Comparison of ENCODE assay signal across 13 mouse cellular contexts in genomic region chr2:30450530-30450929, GRCm38 (mm10). TPM values are rescaled to one million over a fixed set of nuclear protein-coding genes. Genes with fewer than 3 reads are reported as not detected.
DNase-seq lines count a peak whose midpoint lies in the region; ATAC-seq lines count a peak whose summit lies in the region.
"Had no signal": no experiment of that assay in that cellular context is flagged by ENCODE, and none has a peak within 500 bp of the region (broad histone marks: within the 10 kb centered on the region; RNA-seq: fewer than 3 reads in every experiment).

No protein-coding gene starts in this region.

- H3K9ac ChIP-seq in kidney, embryonic 16.5 days (replicated peaks; ENCODE audit: low read length): no peak overlapping the region
- H3K9ac ChIP-seq: neural tube, embryonic 13.5 days had no signal

- 65% methylated on average over 1 of the region's 1 CpGs for WGBS in kidney, embryonic 16.5 days
- WGBS in midbrain, embryonic 10.5 days: 77% methylated on average over 1 of the region's 1 CpGs

- H3K4me3 ChIP-seq in kidney, embryonic 16.5 days (ENCODE audit: low read length): no peak overlapping the region
- no peak overlapping the region for H3K4me3 ChIP-seq in midbrain, embryonic 10.5 days
- H3K4me3 ChIP-seq: neural tube, embryonic 13.5 days had no signal

- H3K27ac ChIP-seq in kidney, embryonic 16.5 days (ENCODE audit: low read length): no peak overlapping the region
- no peak overlapping the region for H3K27ac ChIP-seq in midbrain, embryonic 10.5 days (replicated peaks)
- H3K27ac ChIP-seq: neural tube, embryonic 13.5 days had no signal

- no peak for ATAC-seq in kidney, embryonic 16.5 days (ENCODE audit: low FRiP score, low TSS enrichment)
- no peak for ATAC-seq in activated CD4-positive, CD25-positive, alpha-beta regulatory T cell, adult 4 months
- ATAC-seq: Patski had no signal

- H3K4me2 ChIP-seq in kidney, embryonic 16.5 days (replicated peaks; ENCODE audit: low read depth, low read length): no peak overlapping the region
- H3K4me2 ChIP-seq: neural tube, embryonic 13.5 days had no signal

- peaks cover 41% of the 10 kb centered on the region for H3K36me3 ChIP-seq in kidney, embryonic 16.5 days (ENCODE audit: insufficient read depth, low read length)
- H3K36me3 ChIP-seq in midbrain, embryonic 10.5 days: peaks cover 60% of the 10 kb centered on the region

- peak; percentile 38 for DNase-seq in kidney, postnatal 10 days
- peak; percentile 28 for DNase-seq in thymus, postnatal 25 days
- DNase-seq in thymus, postnatal 36 days: no peak
- peak; percentile 70 for DNase-seq in ZHBTc4 (ENCODE audit: low read depth, low spot score)
- DNase-seq in midbrain, embryonic 10.5 days (ENCODE audit: low spot score): no peak
- DNase-seq: adrenal gland, postnatal 14 days; cerebellum, adult 18-20 months; embryo, embryonic 11 days; gastrocnemius, postnatal 14 days had no signal

- H3K27me3 ChIP-seq in kidney, embryonic 16.5 days (ENCODE audit: insufficient read depth, low read length): no peaks in the 10 kb centered on the region
- no peaks in the 10 kb centered on the region for H3K27me3 ChIP-seq in midbrain, embryonic 10.5 days (ENCODE audit: low read depth, poor library complexity, severe bottlenecking)
- H3K27me3 ChIP-seq: neural tube, embryonic 13.5 days; Patski had no signal

- peaks cover 10% of the 10 kb centered on the region; the same call in 1 of the 2 replicates for H3K9me3 ChIP-seq in kidney, embryonic 16.5 days (ENCODE audit: low read length)
- peaks cover 17% of the 10 kb centered on the region for H3K9me3 ChIP-seq in midbrain, embryonic 10.5 days (replicated peaks)
- H3K9me3 ChIP-seq: neural tube, embryonic 13.5 days had no signal

- peaks cover 15% of the 10 kb centered on the region for H3K4me1 ChIP-seq in kidney, embryonic 16.5 days (ENCODE audit: insufficient read depth, low read length)
- peaks cover 30% of the 10 kb centered on the region for H3K4me1 ChIP-seq in midbrain, embryonic 10.5 days

RNA-seq across cellular contexts. Expression of gene Ier5l, which starts 23.5 kb away (rescaled TPM):
- 2.2 and 2.9 TPM in 2 replicates for polyA plus RNA-seq in kidney, embryonic 16.5 days (2015; fragmentation: Nextera tagmentation; extraction: Ambion mirVana)
- polyA plus RNA-seq in midbrain, embryonic 10.5 days (2016; fragmentation: Nextera tagmentation; extraction: Ambion mirVana): 2.0 and 2.3 TPM in 2 replicates
- polyA plus RNA-seq in activated CD4-positive, CD25-positive, alpha-beta regulatory T cell, adult 4 months (2017; shearing (Covaris generic)): under 1 TPM in 1 of 2 experiments, not detected in 1; 0.16 TPM

RNA-seq across cellular contexts. Expression of gene Ptpa, which starts 34.7 kb away (rescaled TPM):
- 184 and 191 TPM in 2 replicates for polyA plus RNA-seq in kidney, embryonic 16.5 days (2015; fragmentation: Nextera tagmentation; extraction: Ambion mirVana)
- 151 and 152 TPM in 2 replicates for polyA plus RNA-seq in midbrain, embryonic 10.5 days (2016; fragmentation: Nextera tagmentation; extraction: Ambion mirVana)
- polyA plus RNA-seq in activated CD4-positive, CD25-positive, alpha-beta regulatory T cell, adult 4 months (2017; shearing (Covaris generic)): 10 to 100 TPM; 46.4 to 73.2 TPM

RNA-seq across cellular contexts. Expression of gene Crat, which starts 34.9 kb away (rescaled TPM):
- polyA plus RNA-seq in kidney, embryonic 16.5 days (2015; fragmentation: Nextera tagmentation; extraction: Ambion mirVana): 40.9 and 44.2 TPM in 2 replicates
- polyA plus RNA-seq in midbrain, embryonic 10.5 days (2016; fragmentation: Nextera tagmentation; extraction: Ambion mirVana): 22.5 and 23.7 TPM in 2 replicates
- 1 to 10 TPM; 2.9 to 3.5 TPM for polyA plus RNA-seq in activated CD4-positive, CD25-positive, alpha-beta regulatory T cell, adult 4 months (2017; shearing (Covaris generic))

RNA-seq across cellular contexts. Expression of gene Dolpp1, which starts 58.5 kb away (rescaled TPM):
- 44.2 and 46.8 TPM in 2 replicates for polyA plus RNA-seq in kidney, embryonic 16.5 days (2015; fragmentation: Nextera tagmentation; extraction: Ambion mirVana)
- 53.2 and 62.7 TPM in 2 replicates for polyA plus RNA-seq in midbrain, embryonic 10.5 days (2016; fragmentation: Nextera tagmentation; extraction: Ambion mirVana)
- 10 to 100 TPM; 15.3 to 18.3 TPM for polyA plus RNA-seq in activated CD4-positive, CD25-positive, alpha-beta regulatory T cell, adult 4 months (2017; shearing (Covaris generic))

Comparison
In these comparisons a context has a peak if more than half of its experiments do, and no peak if none do; other contexts are left out.
1. DNase-seq: peak in kidney, postnatal 10 days (single experiment), thymus, postnatal 25 days (single experiment) and ZHBTc4 (single experiment); none in thymus, postnatal 36 days (0 of 2) and midbrain, embryonic 10.5 days (single experiment).